Mouse (Mus musculus) ovary, postnatal 14 days (tissue): Measurements from ENCODE around the gene B3galt4.
"Not testable (repeated sequence)": the region's sequence is repeated elsewhere in the genome, so short reads cannot be mapped to it uniquely, and the experiment has no call there.

ENCODE experiments used
- DNase-seq: peaks from one replicate; pipeline ENCODE4 v3.0.0; 2022; ENCODE audit warnings: low spot score

Gene B3galt4

GRCm38 (mm10) chr17:33951021-33951946, at the start of gene B3galt4:
TSS of gene B3galt4 (minus strand) at chr17:33951488.
- DNase-seq: peak; percentile 69

- DNase-seq: not testable (repeated sequence)
Measured at GRCm38 (mm10) chr17:34000796-34001195, 49.5 kb upstream of the B3galt4 start.

- DNase-seq: peak; percentile 86
Measured at GRCm38 (mm10) chr17:34000150-34000537, 48.9 kb upstream of the B3galt4 start, which contains the start of gene H2-K1. TSS of gene H2-K1 (minus strand) at chr17:34000347.

GRCm38 (mm10) chr17:33999341-34000149, 48.3 kb upstream of the B3galt4 start:
- no peak for DNase-seq

- not testable (repeated sequence) for DNase-seq
Measured at GRCm38 (mm10) chr17:33998697-33999096, 47.4 kb upstream of the B3galt4 start.

- not testable (repeated sequence) for DNase-seq
Measured at GRCm38 (mm10) chr17:33997025-33997424, 45.7 kb upstream of the B3galt4 start.

GRCm38 (mm10) chr17:33995651-33996050, 44.4 kb upstream of the B3galt4 start:
- no peak for DNase-seq

GRCm38 (mm10) chr17:33994959-33995358, 43.7 kb upstream of the B3galt4 start:
- DNase-seq: no peak

- DNase-seq: peak; percentile 38
Measured at GRCm38 (mm10) chr17:33991788-33992664, 40.7 kb upstream of the B3galt4 start.

GRCm38 (mm10) chr17:33982136-33982535, 30.8 kb upstream of the B3galt4 start:
- peak; percentile 46 for DNase-seq

GRCm38 (mm10) chr17:33981192-33981909, 30.1 kb upstream of the B3galt4 start:
- DNase-seq: peak; percentile 52

GRCm38 (mm10) chr17:33980181-33981035, 29.1 kb upstream of the B3galt4 start:
- no peak for DNase-seq

- DNase-seq: no peak
Measured at GRCm38 (mm10) chr17:33979512-33980050, 28.3 kb upstream of the B3galt4 start.

- DNase-seq: no peak
Measured at GRCm38 (mm10) chr17:33978631-33979031, 27.3 kb upstream of the B3galt4 start.

- no peak for DNase-seq
Measured at GRCm38 (mm10) chr17:33977861-33978557, 26.7 kb upstream of the B3galt4 start.

- no peak for DNase-seq
Measured at GRCm38 (mm10) chr17:33973572-33973971, 22.3 kb upstream of the B3galt4 start.

- DNase-seq: no peak
Measured at GRCm38 (mm10) chr17:33972691-33973090, 21.4 kb upstream of the B3galt4 start.

GRCm38 (mm10) chr17:33969394-33969793, 18.1 kb upstream of the B3galt4 start:
- no peak for DNase-seq

- DNase-seq: no peak
Measured at GRCm38 (mm10) chr17:33968927-33969326, 17.6 kb upstream of the B3galt4 start.
